Mouse (Mus musculus) heart, adult 8-10 months (tissue): ENCODE results near the gene Noa1. TPM values are rescaled to one million over a fixed set of nuclear protein-coding genes. Genes with fewer than 3 reads are reported as not detected.
A peak's percentile ranks its signal among the peaks of the same experiment; 100 is the strongest.

ENCODE experiments used
- DNase-seq: peaks from one replicate; pipeline ENCODE4 v3.0.0; 2022; ENCODE audit warnings: low spot score
- total RNA-seq, 4 experiments: library from RNA; stranded (reverse); gene quantifications; 2 replicates each; pipeline ENCODE4 v1.2.4; 2022

Noa1 gene
- total RNA-seq, 4 experiments from 2014 or later = 20.9 to 25.9 (median 22.3) TPM

DNA sequence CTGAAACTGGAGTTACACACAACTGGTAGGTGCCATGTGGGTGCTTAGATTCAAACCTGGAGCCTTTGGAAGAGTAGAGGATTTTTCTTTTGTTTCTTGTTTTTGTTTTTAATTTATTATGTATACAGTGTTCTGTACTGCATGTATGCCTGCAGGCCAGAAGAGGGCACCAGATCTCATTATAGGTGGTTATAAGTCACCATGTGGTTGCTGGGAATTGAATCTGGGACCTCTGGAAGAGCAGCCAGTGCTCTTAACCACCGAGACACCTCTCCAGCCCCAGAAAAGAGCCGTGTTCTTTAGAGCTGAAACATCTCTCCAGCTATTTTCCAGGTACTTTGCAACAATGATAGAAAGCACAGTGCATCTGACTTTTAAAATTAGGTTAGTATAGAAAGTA lies 19.3 kb downstream of the Noa1 start:
- no peak for DNase-seq

DNA sequence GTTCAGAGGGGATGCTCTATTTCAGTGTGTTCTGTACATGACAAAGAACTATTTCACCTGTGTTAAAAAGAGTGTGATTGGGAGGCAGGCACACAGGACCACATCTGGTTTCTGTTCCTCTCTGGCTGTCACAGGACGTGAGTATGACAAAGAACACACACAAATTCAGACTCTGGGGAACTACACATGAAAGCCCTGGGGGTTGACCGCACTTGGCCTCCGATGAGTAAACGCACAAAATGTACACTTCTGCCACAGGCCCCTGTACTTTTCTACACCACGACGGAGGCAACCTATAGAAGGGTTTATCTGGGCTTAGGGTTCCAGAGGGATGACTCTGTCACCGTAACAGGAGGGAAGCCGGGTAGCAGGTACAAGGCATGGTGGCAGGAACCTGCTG lies 20.2 kb downstream of the Noa1 start:
- no peak for DNase-seq

DNA sequence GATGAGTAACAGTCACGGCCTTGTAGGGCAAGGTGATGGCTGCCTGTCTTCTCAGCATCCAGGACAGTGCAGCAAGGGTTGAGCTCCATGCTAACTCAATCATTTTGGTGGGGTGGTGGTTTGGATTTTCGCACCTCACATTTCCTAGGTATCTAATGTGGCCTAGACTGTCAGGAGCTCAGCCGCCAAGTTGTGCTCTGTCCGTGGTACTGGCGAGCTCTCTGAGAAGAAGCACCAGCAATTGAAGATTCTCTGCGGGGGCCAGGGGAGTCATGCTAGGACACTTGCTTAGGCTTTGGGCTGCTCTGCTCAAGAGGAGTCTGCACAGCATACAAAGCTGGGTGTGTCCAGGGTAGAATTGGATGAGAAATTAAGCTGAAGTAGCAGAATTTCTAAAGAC lies 22.0 kb downstream of the Noa1 start:
- no peak for DNase-seq

DNA sequence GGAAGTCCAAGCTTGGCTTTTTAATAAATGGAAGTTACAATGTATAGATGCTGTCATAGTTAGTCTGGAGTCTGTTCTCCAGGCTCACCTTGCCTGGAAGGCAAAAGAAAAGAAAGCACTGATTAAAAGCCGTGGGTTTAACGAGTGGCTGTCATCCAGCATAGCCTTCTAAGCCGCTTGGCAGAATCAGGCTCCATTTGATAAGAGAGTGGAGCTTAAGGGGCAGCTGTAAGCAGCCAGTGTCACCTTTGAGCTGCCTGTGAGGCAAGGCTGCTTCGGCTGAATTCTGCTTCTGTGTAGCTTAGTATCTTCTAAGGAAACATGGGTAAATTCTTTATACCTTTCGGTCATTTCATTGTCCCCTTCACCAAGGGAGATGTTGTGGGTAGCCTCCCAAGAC lies 23.0 kb downstream of the Noa1 start:
- DNase-seq = no peak

DNA sequence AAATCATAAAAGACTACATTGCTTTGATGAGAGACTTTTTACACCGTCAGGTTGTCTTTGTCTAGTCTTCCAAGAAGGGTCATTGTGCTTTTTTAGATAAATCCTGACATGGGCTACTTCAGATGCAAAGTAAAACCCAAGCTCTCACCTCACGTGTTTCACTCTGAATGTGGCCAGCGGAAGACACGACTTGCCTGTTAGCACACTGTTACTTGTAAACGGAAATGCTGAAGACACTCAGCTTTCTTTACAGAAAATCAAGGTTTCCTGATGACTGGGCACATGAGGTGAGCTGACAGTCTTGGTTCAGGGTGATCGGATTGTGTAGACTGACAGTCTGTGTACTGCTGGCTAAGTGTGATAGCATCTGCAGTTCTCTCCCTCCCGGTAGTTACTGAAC lies 24.2 kb downstream of the Noa1 start:
- DNase-seq = no peak

DNA sequence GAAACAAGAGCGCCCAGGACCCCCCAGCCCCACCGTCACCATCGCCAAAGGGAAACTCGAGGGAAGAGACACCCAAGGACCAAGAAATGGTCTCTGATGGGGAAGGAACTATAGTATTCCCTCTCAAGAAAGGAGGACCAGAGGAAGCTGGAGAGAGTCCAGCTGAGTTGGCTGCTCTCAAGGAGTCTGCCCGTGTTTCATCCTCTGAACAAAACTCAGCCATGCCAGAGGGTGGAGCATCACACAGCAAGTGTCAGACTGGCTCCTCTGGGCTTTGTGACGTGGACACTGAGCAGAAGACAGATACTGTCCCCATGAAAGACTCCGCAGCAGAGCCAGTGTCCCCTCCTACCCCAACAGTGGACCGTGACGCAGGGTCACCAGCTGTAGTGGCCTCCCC lies 27.6 kb downstream of the Noa1 start:
- no peak for DNase-seq

DNA sequence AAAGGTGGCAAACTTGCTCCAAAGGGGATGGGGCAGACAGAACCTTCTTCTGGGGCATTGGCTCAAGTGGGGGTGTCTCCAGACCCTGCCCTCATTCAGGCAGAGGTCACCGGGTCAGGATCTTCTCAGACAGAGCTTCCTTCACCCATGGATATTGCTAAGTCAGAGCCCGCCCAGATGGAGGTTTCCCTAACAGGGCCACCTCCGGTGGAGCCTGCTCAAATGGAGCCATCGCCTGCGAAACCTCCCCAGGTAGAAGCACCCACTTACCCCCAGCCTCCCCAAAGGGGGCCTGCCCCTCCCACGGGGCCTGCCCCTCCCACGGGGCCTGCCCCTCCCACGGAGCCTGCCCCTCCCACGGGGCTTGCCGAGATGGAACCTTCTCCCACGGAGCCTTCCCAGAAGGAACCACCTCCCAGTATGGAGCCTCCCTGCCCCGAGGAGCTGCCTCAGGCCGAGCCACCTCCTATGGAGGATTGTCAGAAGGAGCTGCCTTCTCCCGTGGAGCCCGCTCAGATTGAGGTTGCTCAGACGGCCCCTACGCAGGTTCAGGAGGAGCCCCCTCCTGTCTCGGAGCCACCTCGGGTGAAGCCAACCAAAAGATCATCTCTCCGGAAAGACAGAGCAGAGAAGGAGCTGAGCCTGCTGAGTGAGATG lies 28.2 kb downstream of the Noa1 start:
- no peak for DNase-seq

DNA sequence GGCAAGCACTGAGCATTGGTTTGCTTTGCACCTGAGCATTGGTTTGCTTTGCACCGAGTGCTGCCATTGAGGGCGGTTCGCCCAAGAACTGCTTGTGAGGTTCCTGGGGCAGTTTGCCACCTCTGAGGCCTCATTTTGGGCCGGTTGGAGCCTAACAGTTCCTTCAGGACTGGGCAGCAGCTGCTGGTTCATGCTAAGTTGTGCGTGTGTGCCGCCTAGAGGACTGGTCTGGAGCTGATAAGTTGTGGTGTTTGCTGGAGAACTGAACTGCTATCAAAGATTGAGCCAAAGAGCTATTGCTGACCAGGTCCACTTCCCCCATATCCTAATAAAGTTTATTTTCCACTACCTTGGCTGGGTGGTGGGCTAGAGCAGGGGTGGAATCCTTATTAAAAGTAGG lies 32.7 kb downstream of the Noa1 start:
- no peak for DNase-seq

DNA sequence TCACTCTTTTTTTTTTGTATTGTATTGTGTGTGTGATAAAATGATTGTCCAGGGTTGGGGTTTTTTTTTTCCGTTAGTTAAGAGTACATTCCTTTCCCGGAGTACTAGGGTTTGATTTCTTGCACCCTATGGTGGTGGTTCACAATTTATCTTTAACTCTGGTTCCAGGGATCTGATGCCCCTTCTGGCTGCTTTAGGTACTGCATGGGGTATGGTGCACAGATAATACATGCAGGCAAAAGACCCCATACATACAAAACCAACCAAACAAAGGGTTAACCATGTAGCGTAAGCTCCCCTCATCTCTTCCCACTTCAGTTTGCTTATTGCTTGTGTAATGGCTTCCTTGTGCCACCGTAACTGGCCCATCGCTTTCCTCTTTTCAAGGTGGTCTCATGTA lies 33.9 kb downstream of the Noa1 start:
- DNase-seq = peak; percentile 28

DNA sequence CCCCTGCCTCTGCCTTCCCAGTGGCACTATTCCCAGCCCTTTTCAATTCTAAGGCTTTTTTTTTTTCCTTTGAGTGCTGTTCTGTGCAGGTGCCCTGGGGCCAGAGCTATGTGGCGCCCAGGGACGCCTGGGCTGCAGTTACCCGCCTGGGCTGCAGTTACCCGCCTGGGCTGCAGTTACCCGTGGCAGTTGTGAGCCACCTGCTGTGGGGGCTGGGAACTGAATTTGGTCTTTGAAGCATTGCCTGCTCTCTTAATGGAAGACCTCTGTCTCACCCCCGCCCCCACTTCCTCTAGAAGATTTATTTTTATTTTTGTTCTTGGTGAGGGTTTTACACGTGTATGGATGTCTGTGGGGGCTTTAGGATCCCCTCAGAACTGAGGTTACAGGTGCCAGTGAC lies 36.7 kb downstream of the Noa1 start:
- DNase-seq = no peak

DNA sequence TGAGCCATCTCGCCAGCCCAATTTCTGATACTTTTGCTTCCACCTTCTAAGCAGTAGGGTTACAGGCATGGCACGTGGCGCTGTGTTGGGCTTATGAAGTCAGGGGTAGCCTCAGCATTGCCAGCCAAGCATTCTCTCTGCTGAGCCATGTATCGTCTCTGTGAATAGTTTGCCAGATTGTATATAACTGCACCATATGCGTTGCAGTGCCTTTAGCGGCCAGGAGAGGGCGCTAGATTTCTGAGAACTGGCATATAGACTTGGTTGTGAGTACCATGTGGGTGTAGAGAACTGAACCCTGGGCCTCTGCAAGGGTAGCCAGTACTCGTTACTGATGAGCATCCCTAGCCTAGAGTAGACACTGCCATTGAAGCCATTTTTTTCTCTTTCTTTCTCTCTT lies 40.5 kb downstream of the Noa1 start:
- DNase-seq = no peak

DNA sequence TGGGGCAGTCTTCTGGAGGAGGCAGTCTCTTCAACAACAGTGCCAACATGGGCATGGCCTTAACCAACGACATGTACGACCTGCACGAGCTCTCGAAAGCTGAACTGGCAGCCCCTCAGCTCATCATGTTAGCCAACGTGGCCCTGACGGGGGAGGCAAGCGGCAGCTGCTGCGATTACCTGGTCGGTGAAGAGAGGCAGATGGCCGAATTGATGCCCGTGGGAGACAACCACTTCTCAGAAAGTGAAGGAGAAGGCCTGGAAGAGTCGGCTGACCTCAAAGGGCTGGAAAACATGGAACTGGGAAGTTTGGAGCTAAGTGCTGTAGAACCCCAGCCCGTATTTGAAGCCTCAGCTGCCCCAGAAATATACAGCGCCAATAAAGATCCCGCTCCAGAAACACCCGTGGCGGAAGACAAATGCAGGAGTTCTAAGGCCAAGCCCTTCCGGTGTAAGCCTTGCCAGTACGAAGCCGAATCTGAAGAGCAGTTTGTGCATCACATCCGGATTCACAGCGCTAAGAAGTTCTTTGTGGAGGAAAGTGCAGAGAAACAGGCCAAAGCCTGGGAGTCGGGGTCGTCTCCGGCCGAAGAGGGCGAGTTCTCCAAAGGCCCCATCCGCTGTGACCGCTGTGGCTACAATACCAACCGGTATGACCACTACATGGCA lies 41.8 kb downstream of the Noa1 start:
- DNase-seq = no peak

DNA sequence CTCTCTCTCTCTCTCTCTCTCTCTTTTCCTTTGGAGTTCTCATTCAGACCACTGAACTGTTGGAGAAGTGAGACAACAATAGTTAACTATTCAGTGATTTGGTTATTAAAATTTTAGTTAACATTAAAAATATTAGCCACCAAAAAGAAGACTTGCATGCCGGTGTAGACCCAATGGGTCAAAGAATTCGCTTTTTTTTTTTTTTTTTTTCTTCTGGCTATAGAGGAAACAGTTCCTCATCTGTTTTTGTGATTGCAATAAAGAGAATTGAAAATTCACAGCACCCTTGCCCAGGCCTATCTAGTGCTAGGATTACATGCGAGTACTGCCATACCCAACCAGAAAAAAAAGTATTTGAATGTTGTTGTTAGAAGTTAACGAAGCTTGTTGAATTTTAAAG lies 42.4 kb downstream of the Noa1 start:
- DNase-seq = no peak

DNA sequence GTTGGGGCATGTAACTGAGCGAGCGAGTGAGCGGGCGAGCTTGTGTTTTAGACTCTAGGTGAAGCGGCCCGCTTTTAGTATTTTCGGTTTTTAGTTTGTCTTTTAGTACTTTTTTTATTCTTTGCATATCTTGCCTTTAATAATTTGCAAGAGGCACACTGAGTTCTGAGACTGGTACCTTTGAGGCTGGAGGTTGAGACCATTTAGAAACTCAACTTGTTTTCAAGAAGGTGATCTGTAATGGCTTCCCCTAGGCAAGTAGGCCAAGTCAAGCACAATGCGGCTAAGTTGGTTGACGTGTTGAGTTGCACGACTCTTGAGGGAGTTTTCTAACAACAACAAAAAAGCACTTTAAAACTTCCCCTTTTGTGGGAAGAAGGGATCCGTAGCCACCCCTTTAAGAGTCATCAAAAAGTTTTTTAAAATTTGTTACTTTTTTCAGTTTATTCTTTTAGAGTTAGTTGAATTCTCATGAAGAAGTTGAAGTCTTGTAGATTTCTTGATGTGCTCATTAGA lies 42.9 kb downstream of the Noa1 start:
- peak; percentile 9 for DNase-seq

DNA sequence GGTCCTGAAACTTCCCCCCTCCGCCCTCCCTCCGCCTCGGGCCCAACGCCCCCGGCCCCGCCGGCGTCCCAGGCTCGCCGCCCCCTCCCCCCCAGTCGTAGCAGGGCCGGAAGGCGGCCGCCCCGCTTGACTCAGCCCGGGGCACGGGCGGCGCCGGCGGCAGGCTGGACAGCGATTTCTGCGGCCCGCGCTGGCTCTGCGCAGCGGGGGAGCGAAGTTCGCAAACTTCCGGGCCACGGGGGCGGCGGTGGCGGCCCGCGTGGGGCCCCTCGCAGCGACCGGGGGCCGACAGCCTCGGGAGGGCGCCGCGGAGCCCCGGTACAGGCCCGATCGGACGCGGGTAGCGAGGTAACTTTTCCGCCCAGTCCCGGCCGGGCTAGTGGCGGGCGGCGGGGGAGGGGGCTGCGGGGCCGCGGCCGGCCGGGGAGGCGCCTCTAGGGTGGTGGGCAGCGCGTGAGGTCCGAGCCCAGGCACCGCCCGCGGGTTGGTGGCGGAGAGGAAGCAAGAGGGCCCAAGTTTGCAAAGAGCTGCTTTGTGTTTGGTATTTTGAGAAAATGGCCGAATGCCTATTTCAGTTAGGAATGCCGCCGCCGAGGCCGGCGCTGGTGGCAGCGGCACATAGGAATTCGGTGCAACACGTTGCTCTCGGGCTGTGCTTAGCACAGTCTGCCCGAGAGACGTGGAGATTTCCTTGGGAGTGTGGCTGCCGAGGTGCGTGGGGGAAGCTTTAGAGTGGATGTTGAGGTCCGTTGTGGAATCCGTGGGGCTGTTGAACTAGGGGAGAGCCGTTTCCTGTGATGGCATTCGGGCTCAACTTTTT lies 43.6 kb downstream of the Noa1 start:
- peak; percentile 19 for DNase-seq

DNA sequence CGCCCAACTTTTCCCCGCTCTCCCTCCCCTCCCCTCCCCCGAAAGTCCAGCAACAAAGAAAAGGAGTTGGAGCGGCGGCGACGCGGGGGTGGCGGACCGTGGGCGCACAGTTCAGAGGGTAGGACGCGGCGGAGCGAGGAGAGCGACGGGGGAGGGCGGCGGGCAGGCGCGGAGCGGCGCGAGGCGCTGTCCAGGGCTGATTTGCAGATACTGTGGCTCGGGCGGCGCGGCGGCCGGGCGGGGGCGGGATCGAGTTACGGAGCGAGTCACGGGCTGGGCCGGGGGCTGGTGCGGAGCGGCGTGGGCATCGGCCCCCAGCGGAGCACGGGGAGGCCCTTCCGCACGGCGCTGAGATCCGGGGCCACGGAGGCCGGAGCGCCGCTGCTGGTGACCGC lies 44.2 kb downstream of the Noa1 start:
- peak; percentile 42 for DNase-seq

DNA sequence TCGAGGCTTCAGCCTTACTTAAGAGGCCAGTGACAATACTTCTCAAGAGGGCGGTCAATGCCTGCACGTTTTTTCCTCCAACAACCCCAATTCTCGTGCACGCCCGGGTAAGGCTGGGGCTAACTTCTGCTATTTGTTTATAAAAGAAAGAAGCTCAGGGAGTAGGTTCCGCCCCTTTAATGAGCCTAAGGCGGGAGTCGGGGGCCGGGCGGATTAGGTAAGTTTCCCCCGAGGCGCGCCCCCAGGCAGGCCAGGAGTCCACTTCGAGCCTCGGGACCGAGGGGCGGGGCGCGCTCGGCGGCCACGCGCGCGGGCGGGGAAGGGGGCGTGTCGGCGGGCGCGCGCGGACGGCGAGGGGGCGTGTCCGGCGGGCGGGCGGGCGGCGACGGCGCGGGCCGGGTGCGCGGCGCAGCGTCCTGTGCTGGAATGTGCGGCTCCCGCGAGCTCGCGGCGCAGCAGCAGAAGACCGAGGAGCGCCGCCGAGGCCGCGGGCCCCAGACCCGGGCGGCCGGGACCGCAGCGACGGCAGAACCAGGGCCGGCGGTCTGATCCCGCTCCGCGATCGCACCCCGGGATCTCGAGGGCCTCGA lies 44.7 kb downstream of the Noa1 start, which contains the start of gene Rest:
Gene Rest (plus strand): TSS at position 411 of the 590 bp plus-strand sequence.
- peak; percentile 61 for DNase-seq

DNA sequence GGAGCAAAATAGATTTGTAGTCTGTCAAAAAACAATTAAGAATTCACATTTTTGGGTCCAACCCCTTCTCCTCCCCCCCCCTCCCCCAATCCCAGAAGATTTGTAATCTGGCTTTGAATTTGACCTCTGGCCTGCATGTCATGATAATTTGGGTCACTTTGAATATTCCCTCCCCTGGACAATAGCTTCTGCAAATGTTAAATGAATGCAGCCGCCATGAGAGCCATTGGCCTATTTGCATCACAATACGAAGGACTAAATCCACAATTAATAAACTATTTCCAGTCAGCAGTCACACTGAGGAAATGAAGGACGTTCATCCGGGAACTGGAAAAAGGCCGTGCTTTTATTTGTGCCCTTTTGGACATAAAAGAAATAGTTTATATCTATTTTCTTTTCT lies 47.8 kb downstream of the Noa1 start:
- DNase-seq = no peak

DNA sequence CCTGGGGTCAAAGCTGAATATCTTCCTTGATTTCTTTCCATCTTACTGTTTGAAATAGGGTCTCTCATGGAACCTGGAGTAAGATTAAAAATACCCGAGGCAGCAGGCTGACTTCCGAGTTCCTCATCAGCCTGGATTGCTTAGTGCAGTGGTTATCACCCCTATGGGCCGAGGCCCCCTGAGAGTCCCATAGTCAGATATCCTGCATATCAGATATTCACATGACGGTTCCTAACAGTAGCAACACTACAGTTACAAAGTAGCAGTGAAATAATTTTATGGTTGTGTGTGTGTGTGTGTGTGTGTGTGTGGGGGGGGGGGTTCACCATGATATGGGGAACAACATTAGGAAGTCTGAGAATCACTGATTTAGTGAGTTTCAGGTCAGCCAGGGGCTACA lies 48.7 kb downstream of the Noa1 start:
- DNase-seq = no peak

DNA sequence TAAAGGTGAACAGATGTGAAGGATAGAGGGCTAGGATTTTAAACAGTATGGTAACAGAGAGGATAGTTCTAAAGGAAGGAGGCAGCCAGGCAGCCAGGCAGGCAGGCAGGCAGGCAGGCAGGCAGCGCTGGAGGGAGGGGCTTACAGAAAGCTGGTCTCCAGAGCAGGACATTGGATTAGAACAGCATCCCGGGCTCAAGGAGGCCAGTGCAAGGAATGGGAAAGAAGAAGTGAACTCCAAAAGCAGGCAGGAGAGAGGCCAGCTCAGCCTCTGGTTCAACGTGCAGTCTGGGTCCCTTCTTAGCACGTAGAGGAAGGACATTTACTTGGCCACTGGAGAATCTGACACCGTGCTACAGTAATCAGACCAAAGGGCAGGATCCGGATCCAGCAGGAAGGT lies 49.7 kb downstream of the Noa1 start:
- DNase-seq = no peak

DNA sequence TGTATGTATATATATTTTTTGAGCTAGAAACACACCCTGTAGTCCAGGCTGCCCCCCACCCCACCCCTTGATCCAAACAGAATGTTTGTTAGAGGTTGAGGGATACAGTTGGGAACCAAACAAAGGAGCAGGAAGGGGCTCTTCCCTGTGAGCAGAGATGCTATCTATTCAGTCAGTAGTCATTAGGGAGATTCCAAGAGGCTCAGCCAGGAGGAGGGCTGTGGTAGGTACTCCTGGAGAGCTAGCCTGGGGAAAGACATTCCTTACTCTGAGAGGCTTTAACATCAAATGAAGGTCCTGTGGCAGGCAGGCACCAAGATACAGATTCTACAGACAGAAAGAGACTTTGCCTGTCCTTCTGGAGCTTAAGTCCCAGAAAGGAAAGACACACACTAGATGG lies 50.6 kb downstream of the Noa1 start:
- no peak for DNase-seq

DNA sequence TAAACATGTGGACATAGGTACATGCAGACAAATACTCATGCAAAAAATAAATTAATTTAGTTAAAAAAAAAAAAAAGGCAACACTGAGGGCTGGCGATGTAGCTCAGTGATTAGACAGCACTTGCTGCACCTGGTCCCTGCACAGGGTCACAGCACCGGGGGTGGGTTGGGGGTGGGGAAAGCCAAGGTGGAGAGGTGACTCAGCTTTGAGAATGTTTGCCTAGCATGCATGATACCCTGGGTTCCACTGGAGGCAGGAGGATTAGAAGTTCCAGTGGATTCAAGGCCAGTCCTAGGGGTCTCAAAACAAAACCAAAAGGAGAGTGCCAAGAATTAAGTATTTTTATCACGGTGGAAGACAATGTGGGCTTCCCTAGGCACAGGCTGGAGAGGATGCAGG lies 52.3 kb downstream of the Noa1 start:
- no peak for DNase-seq
